Mouse (Mus musculus) 3T3-L1 (cell line): ENCODE measurements at regions not wholly inside any gene's neighbourhood (a gene's known extent, or its start where the extent isn't known, plus 50 kb on each side); places are given as distances from the start of the nearest gene placed in this dataset.
"Not testable (repeated sequence)": the region's sequence is repeated elsewhere in the genome, so short reads cannot be mapped to it uniquely, and the experiment has no call there.

ENCODE experiments used
- DNase-seq: peaks from one replicate; pipeline ENCODE4 v3.0.0-alpha.2; 2015; ENCODE audit warnings: low read depth, low spot score

DNA sequence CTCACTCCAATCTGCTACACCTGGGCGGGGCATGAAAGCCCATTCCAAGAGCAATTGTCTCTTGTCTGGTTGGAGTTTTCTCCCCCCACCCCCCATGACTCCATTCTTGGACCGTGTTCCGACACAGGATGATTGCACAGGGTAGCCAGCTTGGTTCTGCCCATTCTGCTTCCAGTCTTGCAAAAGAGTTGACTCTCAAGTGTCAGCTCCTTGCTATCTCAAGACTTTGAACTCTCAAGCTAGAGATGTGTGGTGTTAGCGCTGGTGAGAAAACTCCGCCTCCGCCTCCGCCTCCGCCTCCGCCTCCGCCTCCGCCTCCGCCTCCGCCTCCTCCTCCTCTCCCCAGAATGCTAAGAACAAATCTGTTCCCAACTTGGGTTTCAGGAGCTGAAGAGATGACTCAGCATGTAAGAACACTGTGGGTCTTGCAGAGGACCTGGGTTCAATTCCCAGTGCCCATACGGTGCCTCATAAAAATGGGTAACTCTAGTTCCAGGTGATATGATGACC is 135.1 kb downstream of the Bcat1 start:
- no peak for DNase-seq

DNA sequence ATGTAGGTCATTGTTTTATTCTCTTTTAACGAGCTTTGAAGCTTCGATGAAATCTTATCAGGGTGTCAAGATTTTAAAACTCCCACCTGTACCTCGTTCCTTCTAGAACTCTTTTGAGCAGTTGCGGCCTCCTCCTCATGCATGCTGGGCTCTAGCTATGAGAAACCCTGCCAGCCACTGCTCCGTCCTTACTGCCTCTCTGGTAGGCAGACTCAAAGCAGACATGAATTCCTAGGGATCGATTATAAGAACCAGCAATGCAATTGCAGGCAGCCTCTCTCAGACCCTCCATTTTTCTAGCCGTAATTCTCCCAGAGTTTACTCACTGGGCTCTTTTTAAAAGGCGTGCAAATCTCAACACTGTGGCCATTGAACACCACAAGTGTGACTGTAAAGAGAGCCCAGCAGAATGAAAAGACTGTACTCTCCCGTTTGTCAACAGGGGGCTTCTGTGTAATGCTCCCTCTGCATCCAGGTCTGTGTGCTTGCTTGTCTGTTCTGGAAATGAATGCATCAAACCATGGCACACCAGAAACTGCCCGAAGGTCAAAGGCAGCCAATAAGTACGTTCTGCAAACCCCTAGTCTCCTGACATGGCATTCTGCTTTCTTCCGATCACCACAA is 137.3 kb downstream of the Bcat1 start:
- no peak for DNase-seq

DNA sequence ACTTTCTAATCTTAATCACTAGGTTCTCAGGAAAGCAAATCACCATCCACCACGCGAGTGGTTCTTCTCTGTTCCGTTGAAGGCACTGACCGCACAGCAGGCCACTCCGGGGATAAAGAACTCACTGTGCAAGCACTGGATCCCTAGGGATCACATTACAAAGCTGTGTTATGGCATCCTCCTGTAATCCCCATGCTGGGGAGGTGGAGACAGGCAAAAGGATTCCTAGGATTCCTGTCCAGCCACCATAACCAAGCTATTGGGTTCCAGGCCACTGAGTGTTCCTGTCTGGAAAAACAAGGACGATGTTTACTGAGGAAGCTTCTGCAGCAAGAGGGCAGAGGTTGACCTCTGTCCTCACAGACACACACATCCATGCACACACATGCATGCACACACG is 138.8 kb downstream of the Bcat1 start:
- DNase-seq: peak; percentile 19

DNA sequence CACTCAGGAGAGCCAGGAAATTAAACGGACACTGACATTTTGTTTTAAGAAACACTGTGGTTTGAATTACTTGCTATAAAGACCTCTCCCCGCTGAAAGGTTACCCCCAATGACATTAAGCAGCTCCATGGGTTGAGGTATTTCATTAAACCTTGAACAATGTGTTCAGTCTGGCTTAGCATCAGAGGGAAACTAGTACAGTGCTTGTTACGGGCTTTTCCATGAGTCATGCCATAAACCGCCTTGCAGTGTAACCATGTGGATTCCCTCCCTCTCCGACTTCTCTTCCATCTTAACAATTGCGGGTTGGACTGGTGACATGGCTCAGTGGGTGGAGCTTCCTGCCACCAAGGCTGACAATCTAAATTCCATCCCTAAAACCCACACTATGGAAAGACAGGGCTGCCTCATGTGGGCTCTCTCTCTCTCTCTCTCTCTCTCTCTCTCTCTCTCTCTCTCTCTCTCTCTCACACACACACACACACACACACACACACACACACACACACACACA is 142.2 kb downstream of the Bcat1 start:
- DNase-seq: peak; percentile 26

DNA sequence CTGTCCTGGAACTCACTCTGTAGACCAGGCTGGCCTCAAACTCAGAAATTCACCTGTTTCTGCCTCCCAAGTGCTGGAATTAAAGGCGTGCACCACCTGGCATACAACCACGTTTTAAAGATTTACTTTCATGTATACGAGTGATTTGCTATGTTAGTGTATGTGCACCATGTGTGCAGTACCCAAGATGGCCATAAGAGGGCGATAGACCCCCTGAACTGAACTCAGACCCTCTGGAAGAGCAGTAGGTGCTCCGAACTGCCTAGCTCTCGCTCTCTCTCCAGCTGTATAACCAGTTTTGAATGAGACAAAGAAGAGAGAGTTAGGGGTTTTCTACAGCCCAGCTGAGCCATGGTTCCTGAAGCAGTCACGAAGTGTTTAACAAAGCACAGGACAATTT is 143.6 kb downstream of the Bcat1 start:
- no peak for DNase-seq

DNA sequence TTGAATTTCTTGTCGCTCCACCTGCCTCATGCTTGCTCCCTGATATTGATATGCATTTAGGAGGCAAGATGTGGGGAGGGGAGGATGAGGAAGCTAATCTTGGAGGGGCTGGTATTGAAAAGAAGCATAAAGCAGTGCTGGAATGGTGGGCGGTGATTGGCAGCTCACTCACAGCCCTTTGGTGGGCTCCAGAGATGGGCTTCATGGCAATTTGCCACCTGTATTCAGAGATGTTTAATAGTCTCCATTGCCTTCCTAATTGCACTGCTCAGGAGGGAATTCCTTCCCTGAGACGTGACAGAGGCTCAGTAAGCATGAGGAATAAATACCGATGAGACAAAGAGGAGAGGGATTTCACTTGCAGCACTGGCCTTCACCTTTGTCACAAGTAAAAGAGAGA is 146.0 kb downstream of the Bcat1 start:
- no peak for DNase-seq

DNA sequence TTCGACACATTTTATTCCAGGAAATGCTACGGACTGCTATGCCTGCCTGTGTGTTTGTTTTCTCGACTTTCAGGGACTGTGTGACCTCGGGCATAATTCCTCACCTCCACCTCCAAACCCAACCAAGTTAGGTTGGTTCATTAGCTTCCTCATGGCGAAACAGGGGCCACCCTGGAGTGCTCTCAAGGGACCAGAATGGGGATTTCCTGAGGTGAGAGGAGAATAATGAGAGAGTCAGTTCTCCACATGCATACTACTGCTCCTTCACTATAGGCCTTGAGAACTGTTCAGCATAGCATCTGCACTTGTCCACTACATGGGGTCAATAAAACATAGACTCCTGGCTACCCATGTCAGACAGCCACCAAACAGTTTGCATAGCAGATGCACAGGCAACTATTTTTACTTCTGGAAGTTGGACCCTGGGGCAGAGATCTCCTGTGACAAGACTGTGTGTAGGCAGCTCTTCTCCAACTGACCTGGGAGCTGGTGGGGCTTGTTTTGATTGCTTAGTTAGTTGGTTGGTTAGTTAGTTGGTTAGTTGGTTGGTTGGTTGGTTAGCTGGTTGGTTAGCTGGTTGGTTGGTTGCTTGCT is 146.6 kb downstream of the Bcat1 start:
- no peak for DNase-seq

DNA sequence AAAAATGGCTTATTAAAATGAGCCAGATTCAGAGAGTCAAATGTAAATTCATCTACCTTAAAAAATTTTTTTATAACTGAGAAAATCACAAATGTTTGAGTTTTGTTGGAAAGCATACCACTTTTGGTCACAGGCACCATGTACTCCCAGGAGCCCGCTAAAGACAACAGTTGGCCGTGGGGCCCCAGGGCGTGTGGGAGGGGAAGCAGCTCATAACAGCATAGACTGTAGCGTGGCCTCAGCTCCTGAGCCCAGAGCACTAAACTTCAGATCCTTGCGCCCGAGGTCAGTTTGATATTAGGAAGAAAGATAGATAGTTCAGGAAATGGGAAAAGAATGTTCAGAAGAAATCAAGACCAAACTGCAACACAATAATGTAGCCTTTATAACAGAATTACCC is 145.8 kb upstream of the Sox5 start:
- DNase-seq: no peak

DNA sequence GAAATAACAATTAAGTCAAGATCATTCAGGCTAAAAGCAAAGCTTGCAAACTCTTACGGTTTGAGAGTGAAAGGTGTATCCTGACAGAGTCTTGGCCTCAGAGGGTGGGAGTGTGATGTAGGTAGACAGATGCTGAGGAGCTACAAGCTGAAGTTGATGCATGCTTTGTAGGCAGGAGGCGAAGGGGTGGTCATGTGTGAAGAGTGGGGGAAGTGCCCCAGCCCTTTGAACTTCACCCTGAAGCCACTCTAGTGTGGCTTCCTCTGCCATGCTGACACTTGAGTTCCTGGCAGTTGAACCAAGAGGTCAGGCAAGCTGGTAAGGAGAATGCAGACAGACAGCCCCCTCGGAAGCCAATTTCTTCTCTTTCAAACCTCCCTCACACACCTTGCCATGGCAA is 141.0 kb upstream of the Sox5 start:
- DNase-seq: no peak

DNA sequence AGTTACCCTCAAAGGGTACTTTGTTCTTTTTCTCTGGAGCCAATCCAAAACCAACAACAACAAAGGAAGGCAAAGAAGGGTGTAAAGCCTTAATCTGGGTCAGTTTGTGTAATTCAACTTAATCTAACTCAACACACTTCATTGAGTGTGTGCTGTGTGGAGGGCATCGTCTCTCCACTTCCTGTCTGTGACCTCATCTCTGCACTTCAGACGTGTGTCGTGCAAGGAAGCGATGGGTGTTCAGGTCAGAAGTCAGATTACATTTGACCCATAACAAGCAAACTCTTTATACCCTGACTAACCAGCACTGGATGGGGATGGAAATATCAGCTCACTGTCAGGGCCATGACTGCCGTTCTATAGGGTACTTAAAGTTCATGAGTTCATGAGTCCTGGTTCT is 138.0 kb upstream of the Sox5 start:
- DNase-seq: no peak

DNA sequence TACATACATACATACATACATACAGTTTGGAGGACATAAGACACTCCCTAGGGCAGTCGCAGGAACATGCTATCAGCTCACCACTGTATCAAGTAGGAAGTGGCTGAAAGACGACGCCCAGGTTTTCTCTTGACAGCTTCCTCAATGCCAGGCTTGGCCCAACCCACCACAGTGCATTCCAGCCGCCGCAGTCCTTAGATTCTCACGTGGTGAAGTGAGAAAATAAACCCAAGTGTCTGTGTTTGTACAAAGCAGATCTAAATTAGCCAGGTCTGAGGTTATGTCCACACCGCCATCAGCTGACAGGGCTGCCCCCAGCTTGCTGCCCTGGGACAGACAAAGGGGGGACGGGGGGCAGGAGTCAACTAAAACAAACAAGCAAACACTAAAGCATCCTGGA is 135.4 kb upstream of the Sox5 start:
- DNase-seq: peak; percentile 39

DNA sequence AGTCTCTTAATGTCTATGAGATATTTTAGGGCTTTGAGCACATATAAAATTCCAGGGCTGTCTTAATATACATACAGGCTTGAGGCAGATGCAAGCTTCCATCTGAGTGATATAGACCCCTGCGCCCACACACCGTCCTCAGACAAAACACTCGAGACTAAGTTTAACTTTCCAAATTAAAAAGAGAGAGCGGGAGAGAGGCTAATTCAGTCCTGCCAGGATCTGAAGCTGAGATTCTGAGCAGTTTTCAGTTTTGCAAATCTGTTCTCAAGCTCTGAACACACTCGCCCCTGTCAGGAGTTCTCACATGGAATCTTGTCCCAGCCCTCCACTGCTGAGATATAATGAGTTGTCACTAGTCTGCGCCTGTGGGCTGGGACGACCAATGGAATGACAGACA is 130.0 kb upstream of the Sox5 start:
- no peak for DNase-seq

DNA sequence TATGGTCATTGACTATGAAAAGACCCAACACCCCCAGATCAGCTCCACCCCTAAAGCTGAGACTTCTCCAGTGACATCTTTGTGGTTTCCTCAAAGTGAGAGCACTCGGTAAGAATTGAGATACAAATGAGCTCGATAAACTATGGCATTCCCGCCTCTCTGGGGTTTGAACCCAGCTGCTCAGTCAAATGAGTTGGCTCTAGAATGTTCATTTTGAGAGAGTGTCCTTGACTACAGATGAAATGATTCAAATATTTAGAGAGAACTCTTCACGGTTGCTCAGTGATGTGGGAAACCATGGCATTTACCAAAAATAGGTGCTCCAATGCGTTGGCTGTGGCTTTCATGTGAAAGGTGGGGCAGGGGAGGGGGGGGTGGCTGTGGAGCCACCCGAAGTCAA is 128.6 kb upstream of the Sox5 start:
- no peak for DNase-seq

DNA sequence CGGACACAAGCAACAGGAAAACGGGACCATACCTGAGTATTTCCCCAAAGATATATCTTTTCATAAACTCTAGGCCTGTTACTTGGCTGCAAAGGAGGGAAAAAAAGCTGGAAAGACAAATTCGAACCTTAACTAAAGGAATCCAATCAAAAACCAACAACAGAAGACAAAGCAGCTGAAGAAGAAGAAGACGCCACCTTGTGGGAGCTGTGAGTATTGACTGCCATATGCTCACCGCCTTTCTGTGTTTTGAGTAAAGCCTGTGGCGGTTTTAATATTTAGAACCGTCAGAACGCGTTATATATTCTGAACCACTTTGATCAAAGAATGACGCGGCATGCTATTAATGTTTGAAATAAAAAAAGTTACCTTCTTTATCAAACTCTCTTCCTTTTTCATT is 126.9 kb upstream of the Sox5 start:
- no peak for DNase-seq

DNA sequence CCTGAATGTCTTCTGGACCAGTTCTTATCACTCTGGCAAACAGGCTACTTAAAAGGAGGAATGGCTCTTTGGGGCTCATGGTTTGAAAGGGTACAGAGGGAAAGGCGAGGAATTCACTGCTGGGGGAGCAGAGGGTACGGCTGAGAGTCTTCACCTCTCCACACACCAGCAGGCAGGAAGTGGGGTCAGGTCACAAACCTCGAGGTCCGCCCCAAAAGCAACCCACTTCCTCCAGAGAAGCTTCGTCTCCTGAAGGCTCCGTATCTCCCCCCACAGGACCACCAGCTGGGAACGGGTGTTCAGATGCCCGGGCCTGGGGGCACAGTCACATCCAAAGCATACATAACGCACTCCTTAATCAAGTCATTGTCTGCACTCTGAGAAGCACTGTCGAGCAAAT is 121.4 kb upstream of the Sox5 start:
- DNase-seq: no peak

DNA sequence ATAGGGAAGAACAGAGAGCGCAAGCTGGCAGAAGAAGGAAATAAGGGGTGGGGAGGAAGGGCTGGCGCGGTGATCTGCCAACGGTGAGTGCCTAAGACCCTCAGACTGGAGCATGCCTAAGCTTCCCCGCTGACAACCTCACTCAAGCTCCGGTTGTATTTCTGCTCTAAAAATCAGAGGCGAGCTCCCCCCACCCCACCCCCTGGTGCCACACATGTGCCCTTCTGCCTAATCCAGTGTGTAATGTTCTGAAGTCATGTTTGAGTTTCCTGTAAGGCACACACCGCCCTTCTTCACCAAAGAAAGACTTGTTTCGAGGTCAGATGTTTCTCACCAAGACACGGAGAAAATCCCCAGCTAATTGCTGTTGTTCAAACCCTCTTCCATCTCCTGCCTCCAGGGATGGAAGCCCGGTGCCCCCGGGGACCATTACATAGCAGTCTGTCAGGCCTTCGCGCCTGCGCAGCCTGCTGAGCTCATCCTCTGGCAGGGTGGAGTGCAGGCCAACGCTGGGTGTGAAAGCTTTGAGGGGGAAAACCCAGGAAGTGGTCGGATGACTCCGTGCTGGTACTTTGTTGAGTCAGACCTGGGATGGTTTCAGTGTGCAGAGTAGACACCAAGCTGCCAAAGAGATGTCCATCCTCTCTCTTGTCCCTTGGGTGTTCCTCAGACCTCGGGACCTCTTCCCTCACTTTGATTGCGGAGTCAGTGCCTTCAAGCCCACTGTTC is 120.7 kb upstream of the Sox5 start:
- DNase-seq: peak; percentile 96

DNA sequence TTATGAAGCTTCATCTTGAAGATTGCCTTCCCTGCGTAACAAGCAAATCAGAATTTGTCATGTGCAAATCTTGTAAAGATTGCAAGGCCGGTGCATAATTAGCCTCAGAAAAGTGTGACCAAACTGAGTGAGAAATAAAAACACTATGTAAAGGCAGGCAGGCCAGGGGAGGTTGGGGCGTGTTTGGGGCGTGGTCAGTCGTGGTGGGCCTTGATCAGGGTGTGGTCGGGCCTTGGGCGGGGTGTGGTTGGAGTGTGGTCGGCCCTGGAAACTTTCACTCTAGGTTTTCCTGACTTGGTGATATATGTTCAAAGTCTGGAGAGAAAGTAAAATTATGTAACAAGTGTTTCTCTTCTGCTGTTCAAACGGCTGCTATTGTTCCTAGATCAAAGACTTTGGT is 120.0 kb upstream of the Sox5 start:
- peak; percentile 59 for DNase-seq

DNA sequence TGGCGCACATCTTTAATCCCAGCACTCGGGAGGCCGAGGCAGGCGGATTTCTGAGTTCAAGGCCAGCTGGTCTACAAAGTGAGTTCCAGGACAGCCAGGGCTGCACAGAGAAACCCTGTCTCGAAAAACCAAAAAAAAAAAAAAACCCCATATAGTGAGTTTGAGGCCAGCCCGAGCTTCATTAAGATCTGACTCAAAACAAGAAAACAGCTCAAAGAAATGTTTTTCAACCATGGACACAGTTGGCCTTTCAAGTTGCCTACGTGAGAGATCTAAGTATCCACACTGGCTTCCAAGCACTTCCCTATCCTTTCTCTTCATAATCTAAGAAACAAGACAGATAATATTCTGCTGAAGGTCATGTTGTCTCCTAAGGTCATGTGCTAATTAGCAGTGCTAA is 119.1 kb upstream of the Sox5 start:
- DNase-seq: not testable (repeated sequence)

DNA sequence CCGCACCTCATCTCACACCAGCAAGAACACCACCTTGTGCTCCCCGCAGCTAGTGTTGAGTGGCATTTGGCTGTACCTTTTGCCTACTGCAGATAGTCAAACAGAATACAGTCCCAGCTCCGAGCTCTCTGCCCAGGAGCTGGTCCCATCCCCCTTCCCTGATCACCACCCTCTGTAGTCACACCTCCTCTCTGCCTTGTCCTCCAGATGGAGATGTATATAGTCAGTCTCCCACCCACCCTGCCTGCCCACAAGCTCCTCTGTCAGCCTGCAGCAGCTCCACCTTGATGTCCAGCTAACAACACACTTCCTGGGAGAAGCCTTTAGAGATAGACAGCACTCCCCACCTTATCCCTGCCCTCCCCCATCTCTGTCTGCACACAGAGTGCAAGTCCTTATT is 115.7 kb upstream of the Sox5 start:
- no peak for DNase-seq

DNA sequence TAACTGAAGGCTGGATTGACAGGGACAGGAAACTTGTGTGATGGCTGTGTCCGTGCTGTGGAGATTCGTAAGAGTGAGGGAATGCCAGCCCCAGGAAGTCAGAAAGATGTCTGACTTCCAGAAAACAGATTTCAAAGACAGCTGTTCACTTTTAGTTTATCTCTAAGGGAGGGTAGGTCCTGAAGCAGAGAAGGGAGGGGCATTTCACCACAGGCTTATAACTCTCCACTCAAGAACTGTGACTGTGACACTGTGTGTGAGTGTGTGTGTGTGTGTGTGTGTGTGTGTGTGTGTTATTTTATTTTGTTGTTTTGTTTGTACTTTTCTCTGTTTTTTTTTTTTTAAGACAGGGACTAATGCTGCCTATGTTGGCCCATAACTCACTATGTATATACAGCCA is 109.1 kb upstream of the Sox5 start:
- no peak for DNase-seq

DNA sequence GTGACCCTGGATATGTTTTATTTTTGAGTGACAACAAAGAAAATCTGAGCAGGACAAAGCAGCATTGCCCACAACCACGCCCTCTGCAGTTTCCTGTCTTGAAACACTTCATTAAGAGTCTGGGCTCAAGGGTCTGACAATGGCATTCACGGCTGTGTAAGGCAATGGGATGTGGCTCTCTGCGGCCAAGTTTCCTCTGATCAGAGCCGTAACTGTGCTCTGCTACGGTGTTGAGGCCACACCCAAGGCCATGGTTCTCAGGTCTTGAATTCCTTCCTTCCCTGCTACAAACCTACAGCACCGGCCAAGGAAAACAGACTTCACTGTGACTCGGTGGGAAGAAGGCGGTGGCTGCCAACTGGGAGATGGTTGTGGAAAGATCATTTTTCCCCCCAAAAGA is 108.4 kb upstream of the Sox5 start:
- peak; percentile 33 for DNase-seq

DNA sequence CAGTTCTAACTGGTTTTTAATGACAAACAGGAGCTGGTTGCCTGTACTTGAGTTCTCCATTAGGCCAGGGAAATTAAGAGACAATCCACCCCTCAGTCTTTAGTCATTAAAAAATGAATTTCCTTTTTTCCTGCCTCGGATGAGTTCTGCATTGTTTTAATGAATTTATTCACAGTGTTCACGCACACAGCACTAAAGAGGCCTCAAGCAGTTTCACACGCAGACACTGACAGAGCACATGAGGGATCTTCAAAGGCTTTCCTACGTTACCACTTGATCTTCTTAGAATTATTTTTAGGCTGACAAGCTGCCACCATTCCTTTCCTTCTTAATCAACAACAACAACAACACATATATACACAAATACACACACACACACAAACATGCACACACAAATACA is 101.3 kb upstream of the Sox5 start:
- no peak for DNase-seq

DNA sequence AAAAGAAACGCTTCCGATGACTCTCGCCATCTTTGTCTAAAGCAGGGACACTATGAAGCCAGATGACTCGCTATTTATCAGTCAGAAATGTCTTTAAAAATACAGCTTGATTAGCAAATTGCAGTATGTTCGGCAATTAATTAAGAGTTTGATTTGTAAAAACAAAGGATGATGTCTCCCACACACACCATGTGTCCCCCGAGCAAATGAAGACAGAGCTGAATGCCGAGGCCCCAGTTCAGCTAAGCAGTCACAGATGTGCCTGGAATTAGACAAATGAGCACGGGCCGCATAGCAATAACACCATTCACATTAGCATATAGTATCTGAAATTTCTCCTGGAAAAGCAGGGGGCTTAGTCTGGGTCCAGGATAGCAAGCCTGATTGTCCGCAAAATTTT is 98.3 kb upstream of the Sox5 start:
- DNase-seq: no peak
